Mouse (Mus musculus): ENCODE measurements around the gene Naga. TPM values are rescaled to one million over a fixed set of nuclear protein-coding genes. Genes with fewer than 3 reads are reported as not detected.

Gene Naga
- polyA plus RNA-seq (2015; fragmentation: Nextera tagmentation; extraction: Ambion mirVana), result 44.2 and 45.4 TPM in 2 replicates

GRCm38 (mm10) chr15:82338593-82339112 is at the start of gene Naga, which contains the start of the genes Pheta2 and Smdt1:
Gene Naga, minus strand, starts transcription at chr15:82338925.
Gene Pheta2, plus strand, starts transcription at chr15:82338942.
Gene Smdt1, plus strand, starts transcription at chr15:82338959.

GRCm38 (mm10) chr15:82379871-82380713 is 41.4 kb upstream of the Naga start, which contains the start of gene Cyp2d22:
Gene Cyp2d22, minus strand, starts transcription at chr15:82380260.

GRCm38 (mm10) chr15:82354126-82354945 is 15.6 kb upstream of the Naga start, which contains the start of gene Ndufa6:
Gene Ndufa6, minus strand, starts transcription at chr15:82354322.

GRCm38 (mm10) chr15:82298764-82299561 is 39.8 kb downstream of the Naga start, which contains the start of gene Wbp2nl:
Gene Wbp2nl, plus strand, starts transcription at chr15:82298954.

Other genes with a start within 250 kb of the Naga start
- gene Ccdc134, start 211.0 kb downstream of the Naga start, polyA plus RNA-seq (2015; fragmentation: Nextera tagmentation; extraction: Ambion mirVana), result 10.0 and 11.2 TPM in 2 replicates
- 109 and 175 TPM in 2 replicates for gene Srebf2, start 191.7 kb downstream of the Naga start, polyA plus RNA-seq (2015; fragmentation: Nextera tagmentation; extraction: Ambion mirVana)
- 0.10 TPM in 1 of 2 replicates, not detected in the other for gene Shisa8, start 126.1 kb downstream of the Naga start, polyA plus RNA-seq (2015; fragmentation: Nextera tagmentation; extraction: Ambion mirVana)
- gene Tnfrsf13c, start 114.6 kb downstream of the Naga start, polyA plus RNA-seq (2015; fragmentation: Nextera tagmentation; extraction: Ambion mirVana), result not detected in 2 replicates
- 17.1 and 26.2 TPM in 2 replicates for gene Cenpm, start 94.2 kb downstream of the Naga start, polyA plus RNA-seq (2015; fragmentation: Nextera tagmentation; extraction: Ambion mirVana)
- not detected in 2 replicates for gene 1500009C09Rik, start 86.5 kb downstream of the Naga start, polyA plus RNA-seq (2015; fragmentation: Nextera tagmentation; extraction: Ambion mirVana)
- 0.48 and 0.78 TPM in 2 replicates for gene Sept3, start 64.0 kb downstream of the Naga start, polyA plus RNA-seq (2015; fragmentation: Nextera tagmentation; extraction: Ambion mirVana)
- gene Wbp2nl, start 40.0 kb downstream of the Naga start, polyA plus RNA-seq (2015; fragmentation: Nextera tagmentation; extraction: Ambion mirVana), result 0.15 and 0.17 TPM in 2 replicates
- gene Pheta2, start within 50 bp of the Naga start, polyA plus RNA-seq (2015; fragmentation: Nextera tagmentation; extraction: Ambion mirVana), result 10.8 and 11.1 TPM in 2 replicates
- 237 and 251 TPM in 2 replicates for gene Smdt1, start within 50 bp of the Naga start, polyA plus RNA-seq (2015; fragmentation: Nextera tagmentation; extraction: Ambion mirVana)
- 504 and 545 TPM in 2 replicates for gene Ndufa6, start 15.4 kb upstream of the Naga start, polyA plus RNA-seq (2015; fragmentation: Nextera tagmentation; extraction: Ambion mirVana)
- gene Cyp2d22, start 41.3 kb upstream of the Naga start, polyA plus RNA-seq (2015; fragmentation: Nextera tagmentation; extraction: Ambion mirVana), result 8.6 and 12.0 TPM in 2 replicates
- not detected in 2 replicates for gene Cyp2d11, start 55.1 kb upstream of the Naga start, polyA plus RNA-seq (2015; fragmentation: Nextera tagmentation; extraction: Ambion mirVana)
- gene Cyp2d10, start 68.3 kb upstream of the Naga start, polyA plus RNA-seq (2015; fragmentation: Nextera tagmentation; extraction: Ambion mirVana), result 0.43 TPM in 1 of 2 replicates, not detected in the other
- gene Cyp2d9, start 94.5 kb upstream of the Naga start, polyA plus RNA-seq (2015; fragmentation: Nextera tagmentation; extraction: Ambion mirVana), result 0.28 TPM in 1 of 2 replicates, not detected in the other
- gene Cyp2d12, start 216.1 kb upstream of the Naga start, polyA plus RNA-seq (2015; fragmentation: Nextera tagmentation; extraction: Ambion mirVana), result not detected in 2 replicates